Mouse (Mus musculus): ENCODE results near the gene Cdan1. TPM values are rescaled to one million over a fixed set of nuclear protein-coding genes. Genes with fewer than 3 reads are reported as not detected.
"Not testable (repeated sequence)": the region's sequence is repeated elsewhere in the genome, so short reads cannot be mapped to it uniquely, and the experiment has no call there.

Gene Cdan1
- polyA plus RNA-seq, 1 experiment = 12.2 TPM

GRCm38 (mm10) chr2:120697767-120698166 is 152.2 kb downstream of the Cdan1 start:
- H3K4me1 ChIP-seq (ENCODE audit: control insufficient read depth, insufficient read depth, low read length) = no peaks in the 10 kb centered on the region
- TF ChIP-seq CTCF (IDR thresholded peaks at IDR 0.05; ENCODE audit: low read depth, low read length) = no peak
- no peak for TF ChIP-seq POLR2A (IDR thresholded peaks at IDR 0.05; ENCODE audit: borderline replicate concordance, low read depth, low read length)
- no peak overlapping the region for H3K27ac ChIP-seq (ENCODE audit: insufficient read depth, low read depth, low read length)
- H3K4me3 ChIP-seq (ENCODE audit: insufficient read depth, low read length) = no peak overlapping the region

GRCm38 (mm10) chr2:120681151-120681550 is 168.8 kb downstream of the Cdan1 start:
- H3K4me3 ChIP-seq (ENCODE audit: insufficient read depth, low read length); H3K27ac ChIP-seq (ENCODE audit: insufficient read depth, low read depth, low read length); H3K4me1 ChIP-seq (ENCODE audit: control insufficient read depth, insufficient read depth, low read length): not testable (repeated sequence)

- Histone ChIP-seq H3K4me3 (ENCODE audit: insufficient read depth, low read length) (no peak overlapping the region), H3K4me1 (ENCODE audit: control insufficient read depth, insufficient read depth, low read length) (peaks cover 8% of the 10 kb centered on the region), H3K27ac (ENCODE audit: insufficient read depth, low read depth, low read length) (no peak overlapping the region)
- TF ChIP-seq POLR2A (IDR thresholded peaks at IDR 0.05; ENCODE audit: borderline replicate concordance, low read depth, low read length) (no peak), CTCF (IDR thresholded peaks at IDR 0.05; ENCODE audit: low read depth, low read length) (no peak)
These were observed 179.7 kb downstream of the Cdan1 start for GRCm38 (mm10) chr2:120670253-120670652.

- no peak overlapping the region for H3K27ac ChIP-seq (ENCODE audit: insufficient read depth, low read depth, low read length)
- H3K4me1 ChIP-seq (ENCODE audit: control insufficient read depth, insufficient read depth, low read length) = peaks cover 21% of the 10 kb centered on the region
- TF ChIP-seq POLR2A (IDR thresholded peaks at IDR 0.05; ENCODE audit: borderline replicate concordance, low read depth, low read length) = no peak
- no peak for TF ChIP-seq CTCF (IDR thresholded peaks at IDR 0.05; ENCODE audit: low read depth, low read length)
- H3K4me3 ChIP-seq (ENCODE audit: insufficient read depth, low read length) = no peak overlapping the region
These were observed 182.5 kb downstream of the Cdan1 start for GRCm38 (mm10) chr2:120667446-120667845.

Other genes starting within 250 kb of the Cdan1 start
- gene Haus2, start 240.7 kb downstream of the Cdan1 start, polyA plus RNA-seq (2012; ENCODE audit: insufficient read depth, insufficient read length, missing spikeins) = 9.5 and 10.3 TPM in 2 replicates
- 17.5 and 18.3 TPM in 2 replicates for gene Lrrc57, start 240.6 kb downstream of the Cdan1 start, polyA plus RNA-seq (2012; ENCODE audit: insufficient read depth, insufficient read length, missing spikeins)
- gene Stard9, start 221.0 kb downstream of the Cdan1 start, polyA plus RNA-seq (2012; ENCODE audit: insufficient read depth, insufficient read length, missing spikeins) = 71.4 and 75.3 TPM in 2 replicates
- 4.4 and 4.9 TPM in 2 replicates for gene Ttbk2, start 476 bp upstream of the Cdan1 start, polyA plus RNA-seq (2012; ENCODE audit: insufficient read depth, insufficient read length, missing spikeins)
- 11.2 and 14.9 TPM in 2 replicates for gene Ubr1, start 120.6 kb upstream of the Cdan1 start, polyA plus RNA-seq (2012; ENCODE audit: insufficient read depth, insufficient read length, missing spikeins)
- 7.2 and 11.4 TPM in 2 replicates for gene Tmem62, start 126.9 kb upstream of the Cdan1 start, polyA plus RNA-seq (2012; ENCODE audit: insufficient read depth, insufficient read length, missing spikeins)
- 69.8 and 70.8 TPM in 2 replicates for gene Ccndbp1, start 158.3 kb upstream of the Cdan1 start, polyA plus RNA-seq (2012; ENCODE audit: insufficient read depth, insufficient read length, missing spikeins)
- gene Epb42, start 186.9 kb upstream of the Cdan1 start, polyA plus RNA-seq (2012; ENCODE audit: insufficient read depth, insufficient read length, missing spikeins) = not detected in 2 replicates
- not detected in 2 replicates for gene Tgm5, start 235.7 kb upstream of the Cdan1 start, polyA plus RNA-seq (2012; ENCODE audit: insufficient read depth, insufficient read length, missing spikeins)

Measured in bone marrow macrophage, adult 2 months (primary cell).